Mouse (Mus musculus): ENCODE measurements around the gene Adcy5. TPM values are rescaled to one million over a fixed set of nuclear protein-coding genes. Genes with fewer than 3 reads are reported as not detected.

Gene Adcy5
- 10 to 100 TPM; 52.9 to 56.2 TPM for total RNA-seq (2021)
- 47.1 and 67.3 TPM in 2 replicates for polyA plus RNA-seq (2012; rRNA removed)
- long read RNA-seq, full-length matches to known transcripts, result 29 of 40 reads
- long read RNA-seq, partial matches to known transcripts, result 9 of 40 reads
- long read RNA-seq, other reads (novel, unspliced or antisense), result 2 of 40 reads

DNA sequence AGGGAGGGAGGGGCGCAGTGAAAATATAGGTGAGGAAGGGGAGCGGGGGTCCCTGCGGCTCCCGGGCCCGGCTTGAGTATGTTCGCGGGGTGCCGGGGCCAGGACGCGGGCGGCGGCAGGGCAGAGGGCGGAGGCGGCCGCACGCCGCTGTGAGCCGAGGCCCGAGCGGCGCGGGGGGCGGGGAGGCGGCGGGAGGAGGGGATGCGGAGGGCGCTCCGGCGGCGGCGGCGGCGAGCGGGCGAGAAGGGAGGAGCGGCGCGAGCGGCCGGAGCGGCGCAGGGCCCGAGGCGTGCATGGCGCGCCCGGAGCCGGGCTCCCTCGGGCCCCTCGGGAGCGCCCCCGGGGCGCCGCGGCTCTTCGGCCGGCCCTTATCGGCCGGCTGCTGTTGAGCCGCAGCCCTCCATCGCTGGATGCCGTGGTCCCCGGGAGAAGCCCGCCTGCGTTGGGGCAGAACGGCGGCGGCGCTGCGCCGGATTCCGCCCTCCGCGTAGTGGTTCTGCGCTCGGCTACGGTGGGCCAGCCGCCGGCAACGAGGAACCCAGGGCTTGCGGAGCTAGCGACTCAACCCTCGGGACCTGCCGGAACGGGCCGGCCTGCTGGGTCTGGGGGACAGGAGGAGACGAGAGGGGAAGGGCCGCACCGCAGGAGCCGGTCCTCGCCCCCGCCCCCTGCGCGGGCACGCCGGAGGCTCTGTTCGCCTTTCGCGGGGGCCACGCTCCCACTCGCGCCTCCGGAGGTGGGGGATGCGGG, at the start of gene Adcy5:
Adcy5 (plus strand) TSS at position 237 of the 750 bp plus-strand sequence.
- Histone ChIP-seq H3K4me3 (peak within 1 kb of the TSS; percentile 51), H3K36me3 (ENCODE audit: control insufficient read depth, insufficient read depth, low read length) (no peaks in the 10 kb centered on the region), H3K9ac (ENCODE audit: low read depth, low read length) (peak within 1 kb of the TSS; percentile 83), H3K4me1 (ENCODE audit: control insufficient read depth, insufficient read depth, low read length) (no peaks in the 10 kb centered on the region), H3K27me3 (ENCODE audit: control insufficient read depth, insufficient read depth, low read length) (peaks cover 1% of the 10 kb centered on the region), H3K27ac (peak within 1 kb of the TSS; percentile 77), H3K79me2 (replicated peaks; ENCODE audit: control insufficient read depth, insufficient read depth, low read length) (no peaks in the 10 kb centered on the region; the same call in 1 of the 2 replicates)
- intact Hi-C loops (cut with DNase I), result loop anchor here (1.0 to 10.0 kb wide), 4 partner anchors 44 to 115 kb away; no protein-coding TSS in a partner anchor
- TF ChIP-seq POLR2A (IDR thresholded peaks at IDR 0.05; ENCODE audit: insufficient read depth, low read depth, low read length) (no peak), CTCF (IDR thresholded peaks at IDR 0.05) (no peak), EP300 (IDR thresholded peaks at IDR 0.05; ENCODE audit: insufficient read depth, low read depth, low read length) (no peak)
- under 1% methylated on average over 91 of the region's 104 CpGs for WGBS
- peak; percentile 41 to 66 for DNase-seq

GRCm38 (mm10) chr16:35107985-35108384, 46.7 kb upstream of the Adcy5 start:
- intact Hi-C loops (cut with DNase I), result no loop called here
- Histone ChIP-seq H3K36me3 (ENCODE audit: control insufficient read depth, insufficient read depth, low read length) (no peaks in the 10 kb centered on the region), H3K27ac (no peak overlapping the region), H3K4me1 (ENCODE audit: control insufficient read depth, insufficient read depth, low read length) (no peaks in the 10 kb centered on the region), H3K79me2 (replicated peaks; ENCODE audit: control insufficient read depth, insufficient read depth, low read length) (no peaks in the 10 kb centered on the region), H3K27me3 (ENCODE audit: control insufficient read depth, insufficient read depth, low read length) (no peaks in the 10 kb centered on the region), H3K4me3 (no peak overlapping the region), H3K9ac (ENCODE audit: low read depth, low read length) (no peak overlapping the region)
- no peak for TF ChIP-seq CTCF (IDR thresholded peaks at IDR 0.05)
- TF ChIP-seq POLR2A (IDR thresholded peaks at IDR 0.05; ENCODE audit: insufficient read depth, low read depth, low read length), result no peak
- TF ChIP-seq EP300 (IDR thresholded peaks at IDR 0.05; ENCODE audit: insufficient read depth, low read depth, low read length), result no peak
- DNase-seq, result no peak
- WGBS, result 91% methylated on average over 6 of the region's 6 CpGs

DNA sequence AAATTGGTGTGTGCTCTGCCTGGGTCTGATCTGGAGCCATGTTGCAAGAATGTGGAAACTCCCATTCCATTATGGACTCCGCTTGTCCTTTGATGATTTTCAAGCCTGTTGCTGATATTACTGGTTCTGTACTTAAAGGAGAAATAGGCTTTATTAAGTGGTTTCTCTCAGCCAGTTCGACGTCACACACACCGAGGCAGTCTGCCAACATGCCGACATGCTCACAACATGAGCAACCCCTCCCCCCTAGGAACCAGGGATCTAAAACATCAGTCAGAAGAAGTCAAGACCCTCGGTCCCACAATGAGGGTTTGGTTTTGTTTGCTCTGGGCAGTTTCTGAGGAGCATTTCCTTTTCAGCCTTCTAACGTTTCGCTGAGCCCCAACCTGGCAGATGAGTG, 45.5 kb upstream of the Adcy5 start:
- no peak for DNase-seq
- intact Hi-C loops (cut with DNase I), result no loop called here
- WGBS, result 50% methylated on average over 8 of the region's 8 CpGs
- Histone ChIP-seq H3K27me3 (ENCODE audit: control insufficient read depth, insufficient read depth, low read length) (no peaks in the 10 kb centered on the region), H3K27ac (no peak overlapping the region), H3K4me3 (no peak overlapping the region), H3K36me3 (ENCODE audit: control insufficient read depth, insufficient read depth, low read length) (no peaks in the 10 kb centered on the region), H3K4me1 (ENCODE audit: control insufficient read depth, insufficient read depth, low read length) (no peaks in the 10 kb centered on the region), H3K79me2 (replicated peaks; ENCODE audit: control insufficient read depth, insufficient read depth, low read length) (no peaks in the 10 kb centered on the region), H3K9ac (ENCODE audit: low read depth, low read length) (no peak overlapping the region)
- TF ChIP-seq POLR2A (IDR thresholded peaks at IDR 0.05; ENCODE audit: insufficient read depth, low read depth, low read length) (no peak), CTCF (IDR thresholded peaks at IDR 0.05) (no peak), EP300 (IDR thresholded peaks at IDR 0.05; ENCODE audit: insufficient read depth, low read depth, low read length) (no peak)

GRCm38 (mm10) chr16:35109656-35110291, 44.9 kb upstream of the Adcy5 start:
- no peaks in the 10 kb centered on the region for H3K4me1 ChIP-seq (ENCODE audit: control insufficient read depth, insufficient read depth, low read length)
- H3K4me3 ChIP-seq, result no peak overlapping the region
- no peaks in the 10 kb centered on the region for H3K27me3 ChIP-seq (ENCODE audit: control insufficient read depth, insufficient read depth, low read length)
- 60% methylated on average over 7 of the region's 7 CpGs for WGBS
- H3K27ac ChIP-seq, result no peak overlapping the region
- intact Hi-C loops (cut with DNase I), result loop anchor here (1.0 to 10.0 kb wide), 2 partner anchors 161 to 515 kb away; no protein-coding TSS in a partner anchor
- no peak overlapping the region for H3K9ac ChIP-seq (ENCODE audit: low read depth, low read length)
- no peak for DNase-seq
- H3K36me3 ChIP-seq (ENCODE audit: control insufficient read depth, insufficient read depth, low read length), result no peaks in the 10 kb centered on the region
- TF ChIP-seq CTCF (IDR thresholded peaks at IDR 0.05), result no peak
- no peak for TF ChIP-seq EP300 (IDR thresholded peaks at IDR 0.05; ENCODE audit: insufficient read depth, low read depth, low read length)
- no peak for TF ChIP-seq POLR2A (IDR thresholded peaks at IDR 0.05; ENCODE audit: insufficient read depth, low read depth, low read length)
- no peaks in the 10 kb centered on the region for H3K79me2 ChIP-seq (replicated peaks; ENCODE audit: control insufficient read depth, insufficient read depth, low read length)

DNA sequence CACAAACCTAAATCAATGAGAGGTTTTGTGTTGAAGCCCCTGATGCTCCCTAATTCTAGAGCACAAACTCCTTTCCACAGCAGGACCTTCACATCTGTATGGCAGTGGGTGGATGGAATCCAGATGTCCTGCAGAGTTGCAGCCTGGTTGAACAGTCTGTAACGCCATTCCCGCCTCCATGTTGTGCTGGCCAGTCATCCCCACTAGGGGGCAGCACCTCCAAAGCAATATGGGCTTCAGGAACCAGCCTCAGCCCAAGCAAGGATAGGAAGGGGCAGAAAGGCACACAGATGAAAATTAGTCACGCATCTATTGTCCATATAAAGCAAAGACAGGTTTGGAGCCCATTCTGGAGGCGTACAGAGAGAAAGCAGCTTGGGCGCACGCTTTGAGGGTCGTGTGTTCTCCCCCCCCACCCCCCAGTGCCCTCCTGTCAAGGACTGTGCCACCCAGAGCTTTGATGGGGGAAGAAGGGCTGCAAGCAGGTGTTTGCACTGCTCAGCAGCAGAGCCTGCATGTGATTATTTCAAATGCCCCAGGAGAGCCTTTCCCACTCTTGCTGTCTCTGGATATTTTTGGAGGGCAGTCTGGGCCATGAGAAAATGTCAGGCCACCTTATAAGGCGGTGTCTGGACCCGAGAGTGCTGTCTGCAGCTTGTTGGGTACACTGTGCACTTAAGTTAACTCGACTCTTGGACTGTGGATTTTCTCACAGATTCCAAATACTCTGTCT, 44.1 kb upstream of the Adcy5 start:
- Histone ChIP-seq H3K27ac (no peak overlapping the region), H3K4me3 (no peak overlapping the region), H3K4me1 (ENCODE audit: control insufficient read depth, insufficient read depth, low read length) (no peaks in the 10 kb centered on the region), H3K79me2 (replicated peaks; ENCODE audit: control insufficient read depth, insufficient read depth, low read length) (no peaks in the 10 kb centered on the region), H3K27me3 (ENCODE audit: control insufficient read depth, insufficient read depth, low read length) (no peaks in the 10 kb centered on the region), H3K9ac (ENCODE audit: low read depth, low read length) (no peak overlapping the region), H3K36me3 (ENCODE audit: control insufficient read depth, insufficient read depth, low read length) (no peaks in the 10 kb centered on the region)
- peak; percentile 76 to 86 for DNase-seq
- TF ChIP-seq POLR2A (IDR thresholded peaks at IDR 0.05; ENCODE audit: insufficient read depth, low read depth, low read length), result no peak
- TF ChIP-seq EP300 (IDR thresholded peaks at IDR 0.05; ENCODE audit: insufficient read depth, low read depth, low read length), result peak; percentile 94
- 24% methylated on average over 10 of the region's 10 CpGs for WGBS
- intact Hi-C loops (cut with DNase I), result loop anchor here (1.0 to 10.0 kb wide), 3 partner anchors 45 to 514 kb away; no protein-coding TSS in a partner anchor
